Mouse (Mus musculus) liver, adult 10 weeks (tissue): Measurements from ENCODE around the gene Cemip2. TPM values are rescaled to one million over a fixed set of nuclear protein-coding genes. Genes with fewer than 3 reads are reported as not detected.

Source experiments
- polyA plus RNA-seq: library from polyadenylated mRNA; stranded (reverse); fragments of 350-450 nt; fragmentation: Illumina TruSeq; extraction: RNeasy Lipid Tissue Mini Kit (QIAGEN cat#74804); gene quantifications from one replicate; pipeline ENCODE4 v1.2.3, GENCODE M21; 2014; ENCODE audit warnings: low read depth, low replicate concordance

The Cemip2 gene
- 4.9 TPM for polyA plus RNA-seq

GRCm38 (mm10) chr19:21778147-21778917 is at the start of gene Cemip2:
Gene Cemip2 (plus strand): TSS chr19:21778342.

Other genes starting within 250 kb of the Cemip2 start
- 49.5 TPM for gene 1110059E24Rik, start 125.4 kb upstream of the Cemip2 start, polyA plus RNA-seq
- gene Abhd17b, start 125.2 kb upstream of the Cemip2 start, polyA plus RNA-seq, result 34.5 TPM